Mouse (Mus musculus): ENCODE data around the gene Vps37c. TPM values are rescaled to one million over a fixed set of nuclear protein-coding genes. Genes with fewer than 3 reads are reported as not detected.

Vps37c gene
- polyA plus RNA-seq, 1 experiment from 2014 or later: 28.7 TPM

GRCm38 (mm10) chr19:10690336-10690735 is 1.8 kb downstream of the Vps37c start:
- ATAC-seq (ENCODE audit: low FRiP score): no peak
- Histone ChIP-seq H3K4me3 (replicated peaks) (peak overlapping the region; percentile 75; the same call in 1 of the 2 replicates), H3K4me2 (peak overlapping the region; percentile 66), H3K36me3 (no peaks in the 10 kb centered on the region), H3K9ac (replicated peaks) (peak overlapping the region; percentile 68; the same call in 1 of the 2 replicates), H3K9me3 (replicated peaks) (no peaks in the 10 kb centered on the region), H3K27ac (replicated peaks) (peak overlapping the region; percentile 97), H3K4me1 (peaks cover 40% of the 10 kb centered on the region), H3K27me3 (replicated peaks) (no peaks in the 10 kb centered on the region)
- WGBS: 83% methylated on average over 3 of the region's 3 CpGs

- H3K27ac ChIP-seq (replicated peaks): no peak overlapping the region
- H3K36me3 ChIP-seq: no peaks in the 10 kb centered on the region
- 98% methylated on average over 4 of the region's 4 CpGs for WGBS
- no peak overlapping the region for H3K4me3 ChIP-seq (replicated peaks)
- no peak overlapping the region for H3K9ac ChIP-seq (replicated peaks)
- no peak for ATAC-seq (ENCODE audit: low FRiP score)
- H3K4me2 ChIP-seq: 0 out of 2 replicates have a peak overlapping the region, but pooled peaks have one; percentile 66
- H3K4me1 ChIP-seq: peaks cover 48% of the 10 kb centered on the region
- H3K9me3 ChIP-seq (replicated peaks): no peaks in the 10 kb centered on the region
- H3K27me3 ChIP-seq (replicated peaks): no peaks in the 10 kb centered on the region
Observed at GRCm38 (mm10) chr19:10691121-10691520, 2.6 kb downstream of the Vps37c start.

- Histone ChIP-seq H3K27me3 (replicated peaks) (no peaks in the 10 kb centered on the region), H3K9me3 (replicated peaks) (no peaks in the 10 kb centered on the region), H3K27ac (replicated peaks) (no peak overlapping the region), H3K4me3 (replicated peaks) (no peak overlapping the region), H3K36me3 (no peaks in the 10 kb centered on the region), H3K4me1 (peaks cover 53% of the 10 kb centered on the region), H3K4me2 (no peak overlapping the region), H3K9ac (replicated peaks) (no peak overlapping the region)
- WGBS: 78% methylated on average over 3 of the region's 3 CpGs
- no peak for ATAC-seq (ENCODE audit: low FRiP score)
Observed at GRCm38 (mm10) chr19:10691660-10692059, 3.1 kb downstream of the Vps37c start.

GRCm38 (mm10) chr19:10692361-10692760 is 3.8 kb downstream of the Vps37c start:
- Histone ChIP-seq H3K9ac (replicated peaks) (no peak overlapping the region), H3K4me1 (peaks cover 58% of the 10 kb centered on the region), H3K36me3 (no peaks in the 10 kb centered on the region), H3K27ac (replicated peaks) (no peak overlapping the region), H3K27me3 (replicated peaks) (no peaks in the 10 kb centered on the region), H3K4me3 (replicated peaks) (no peak overlapping the region), H3K9me3 (replicated peaks) (no peaks in the 10 kb centered on the region), H3K4me2 (no peak overlapping the region)
- 92% methylated on average over 4 of the region's 4 CpGs for WGBS
- no peak for ATAC-seq (ENCODE audit: low FRiP score)

GRCm38 (mm10) chr19:10693926-10694682 is 5.6 kb downstream of the Vps37c start:
- Histone ChIP-seq H3K27ac (replicated peaks) (no peak overlapping the region), H3K9me3 (replicated peaks) (no peaks in the 10 kb centered on the region), H3K27me3 (replicated peaks) (no peaks in the 10 kb centered on the region), H3K36me3 (no peaks in the 10 kb centered on the region), H3K4me3 (replicated peaks) (no peak overlapping the region), H3K4me1 (peaks cover 69% of the 10 kb centered on the region), H3K9ac (replicated peaks) (no peak overlapping the region), H3K4me2 (no peak overlapping the region)
- no peak for ATAC-seq (ENCODE audit: low FRiP score)
- 89% methylated on average over 10 of the region's 10 CpGs for WGBS

- peak overlapping the region; percentile 17; the same call in 1 of the 2 replicates for H3K4me2 ChIP-seq
- H3K27me3 ChIP-seq (replicated peaks): no peaks in the 10 kb centered on the region
- H3K36me3 ChIP-seq: no peaks in the 10 kb centered on the region
- no peak overlapping the region for H3K4me3 ChIP-seq (replicated peaks)
- peaks cover 68% of the 10 kb centered on the region for H3K4me1 ChIP-seq
- WGBS: 25% methylated on average over 7 of the region's 7 CpGs
- no peak for ATAC-seq (ENCODE audit: low FRiP score)
- H3K9ac ChIP-seq (replicated peaks): no peak overlapping the region; the same call in 1 of the 2 replicates
- no peaks in the 10 kb centered on the region for H3K9me3 ChIP-seq (replicated peaks)
- H3K27ac ChIP-seq (replicated peaks): peak overlapping the region; percentile 65
Observed at GRCm38 (mm10) chr19:10695801-10696200, 7.3 kb downstream of the Vps37c start.

GRCm38 (mm10) chr19:10698131-10698991 is 9.8 kb downstream of the Vps37c start:
- no peak overlapping the region for H3K4me2 ChIP-seq
- no peak for ATAC-seq (ENCODE audit: low FRiP score)
- WGBS: 74% methylated on average over 9 of the region's 9 CpGs
- no peaks in the 10 kb centered on the region for H3K27me3 ChIP-seq (replicated peaks)
- no peak overlapping the region for H3K4me3 ChIP-seq (replicated peaks)
- H3K9ac ChIP-seq (replicated peaks): no peak overlapping the region
- H3K4me1 ChIP-seq: peaks cover 63% of the 10 kb centered on the region
- no peaks in the 10 kb centered on the region for H3K36me3 ChIP-seq
- no peak overlapping the region; the same call in 1 of the 2 replicates for H3K27ac ChIP-seq (replicated peaks)
- H3K9me3 ChIP-seq (replicated peaks): no peaks in the 10 kb centered on the region

- H3K9ac ChIP-seq (replicated peaks): no peak overlapping the region
Observed at GRCm38 (mm10) chr19:10699851-10700250, 11.3 kb downstream of the Vps37c start.

GRCm38 (mm10) chr19:10701013-10701726 is 12.6 kb downstream of the Vps37c start:
- WGBS: 55% methylated on average over 6 of the region's 6 CpGs
- no peaks in the 10 kb centered on the region for H3K27me3 ChIP-seq (replicated peaks)
- ATAC-seq (ENCODE audit: low FRiP score): no peak
- H3K4me3 ChIP-seq (replicated peaks): no peak overlapping the region
- peaks cover 57% of the 10 kb centered on the region for H3K4me1 ChIP-seq
- no peak overlapping the region for H3K27ac ChIP-seq (replicated peaks)
- no peaks in the 10 kb centered on the region for H3K9me3 ChIP-seq (replicated peaks)
- H3K4me2 ChIP-seq: no peak overlapping the region
- no peak overlapping the region for H3K9ac ChIP-seq (replicated peaks)
- H3K36me3 ChIP-seq: no peaks in the 10 kb centered on the region

More at GRCm38 (mm10) chr19:10699851-10700250, 11.3 kb downstream of the Vps37c start:
- Histone ChIP-seq H3K4me2 (no peak overlapping the region), H3K9me3 (replicated peaks) (no peaks in the 10 kb centered on the region), H3K36me3 (no peaks in the 10 kb centered on the region), H3K27me3 (replicated peaks) (no peaks in the 10 kb centered on the region), H3K4me3 (replicated peaks) (no peak overlapping the region), H3K27ac (replicated peaks) (no peak overlapping the region), H3K4me1 (peaks cover 63% of the 10 kb centered on the region)
- no peak for ATAC-seq (ENCODE audit: low FRiP score)
- WGBS: 74% methylated on average over 9 of the region's 9 CpGs

- H3K4me3 ChIP-seq (replicated peaks): no peak overlapping the region
- 82% methylated on average over 8 of the region's 8 CpGs for WGBS
- H3K27me3 ChIP-seq (replicated peaks): no peaks in the 10 kb centered on the region
- peaks cover 6% of the 10 kb centered on the region for H3K36me3 ChIP-seq
- ATAC-seq (ENCODE audit: low FRiP score): no peak
- H3K27ac ChIP-seq (replicated peaks): no peak overlapping the region
- peaks cover 49% of the 10 kb centered on the region for H3K4me1 ChIP-seq
- H3K9me3 ChIP-seq (replicated peaks): no peaks in the 10 kb centered on the region
- no peak overlapping the region for H3K4me2 ChIP-seq
- H3K9ac ChIP-seq (replicated peaks): no peak overlapping the region
Observed at GRCm38 (mm10) chr19:10702125-10702524, 13.6 kb downstream of the Vps37c start.

- Histone ChIP-seq H3K36me3 (peaks cover 19% of the 10 kb centered on the region), H3K4me2 (no peak overlapping the region), H3K27me3 (replicated peaks) (no peaks in the 10 kb centered on the region), H3K9me3 (replicated peaks) (no peaks in the 10 kb centered on the region), H3K27ac (replicated peaks) (no peak overlapping the region), H3K4me1 (peaks cover 36% of the 10 kb centered on the region), H3K4me3 (replicated peaks) (no peak overlapping the region), H3K9ac (replicated peaks) (no peak overlapping the region)
- 90% methylated on average over 8 of the region's 8 CpGs for WGBS
- ATAC-seq (ENCODE audit: low FRiP score): no peak
Observed at GRCm38 (mm10) chr19:10703470-10703869, 14.9 kb downstream of the Vps37c start.
